Mouse (Mus musculus): Measurements from ENCODE around the gene Brpf1. TPM values are rescaled to one million over a fixed set of nuclear protein-coding genes. Genes with fewer than 3 reads are reported as not detected.

Brpf1 gene
- polyA plus RNA-seq, 1 experiment from 2014 or later = 6.5 TPM

GRCm38 (mm10) chr6:113342297-113342696 lies 35.4 kb downstream of the Brpf1 start:
- Histone ChIP-seq H3K9me3 (ENCODE audit: control insufficient read depth, low read length) (no peaks in the 10 kb centered on the region), H3K4me1 (replicated peaks; ENCODE audit: control insufficient read depth, insufficient read depth) (peaks cover 5% of the 10 kb centered on the region; the same call in 1 of the 2 replicates), H3K4me2 (replicated peaks; ENCODE audit: low read depth) (peak overlapping the region; percentile 84), H3K27me3 (ENCODE audit: control insufficient read depth, insufficient read depth, low read length) (no peaks in the 10 kb centered on the region), H3K4me3 (ENCODE audit: low read depth, low read length) (no peak overlapping the region), H3K9ac (ENCODE audit: low read length) (no peak overlapping the region), H3K36me3 (ENCODE audit: control insufficient read depth, insufficient read depth, low read length) (0 out of 2 replicates have a peak, but pooled peaks cover 3% of the 10 kb centered on the region), H3K27ac (replicated peaks) (no peak overlapping the region)
- ATAC-seq (ENCODE audit: low FRiP score, low TSS enrichment) (no peak), DNase-seq (ENCODE audit: low spot score) (no peak)
- no peak for TF ChIP-seq CTCF (IDR thresholded peaks at IDR 0.05; ENCODE audit: low read depth)
- 27% methylated on average over 6 of the region's 7 CpGs for WGBS

- H3K4me3 ChIP-seq (ENCODE audit: low read depth, low read length) = peak within 1 kb of the TSS; percentile 66
- DNase-seq (ENCODE audit: low spot score) = peak; percentile 84
- 9% methylated on average over 32 of the region's 32 CpGs for WGBS
- peak within 1 kb of the TSS; percentile 84 for H3K4me2 ChIP-seq (replicated peaks; ENCODE audit: low read depth)
- H3K27me3 ChIP-seq (ENCODE audit: control insufficient read depth, insufficient read depth, low read length) = no peaks in the 10 kb centered on the region
- TF ChIP-seq EP300 (optimal IDR thresholded peaks at IDR 0.05) (no peak), CTCF (IDR thresholded peaks at IDR 0.05; ENCODE audit: low read depth) (0 out of 2 replicates have a peak, but pooled peaks have one; percentile 4)
- H3K36me3 ChIP-seq (ENCODE audit: control insufficient read depth, insufficient read depth, low read length) = no peaks in the 10 kb centered on the region
- H3K9ac ChIP-seq (ENCODE audit: low read length) = peak within 1 kb of the TSS; percentile 83
- ATAC-seq (ENCODE audit: low FRiP score, low TSS enrichment) = peak; percentile 84
- H3K4me1 ChIP-seq (replicated peaks; ENCODE audit: control insufficient read depth, insufficient read depth) = peaks cover 5% of the 10 kb centered on the region; the same call in 1 of the 2 replicates
- H3K27ac ChIP-seq (replicated peaks) = peak within 1 kb of the TSS; percentile 59; the same call in 1 of the 2 replicates
- H3K9me3 ChIP-seq (ENCODE audit: control insufficient read depth, low read length) = no peaks in the 10 kb centered on the region
These were observed 36.5 kb downstream of the Brpf1 start, which contains the start of gene Camk1 for GRCm38 (mm10) chr6:113343177-113344092. Camk1 (minus strand) TSS chr6:113343984.

- Histone ChIP-seq H3K4me2 (replicated peaks; ENCODE audit: low read depth) (peak overlapping the region; percentile 84; the same call in 1 of the 2 replicates), H3K27me3 (ENCODE audit: control insufficient read depth, insufficient read depth, low read length) (no peaks in the 10 kb centered on the region), H3K36me3 (ENCODE audit: control insufficient read depth, insufficient read depth, low read length) (no peaks in the 10 kb centered on the region), H3K4me3 (ENCODE audit: low read depth, low read length) (no peak overlapping the region), H3K27ac (replicated peaks) (peak overlapping the region; percentile 59; the same call in 1 of the 2 replicates), H3K4me1 (replicated peaks; ENCODE audit: control insufficient read depth, insufficient read depth) (peaks cover 5% of the 10 kb centered on the region; the same call in 1 of the 2 replicates), H3K9ac (ENCODE audit: low read length) (peak overlapping the region; percentile 83), H3K9me3 (ENCODE audit: control insufficient read depth, low read length) (no peaks in the 10 kb centered on the region)
- DNase-seq (ENCODE audit: low spot score) = peak; percentile 58
- peak; percentile 18; the same call in 1 of the 2 replicates for ATAC-seq (ENCODE audit: low FRiP score, low TSS enrichment)
- 7% methylated on average over 2 of the region's 2 CpGs for WGBS
- TF ChIP-seq CTCF (IDR thresholded peaks at IDR 0.05; ENCODE audit: low read depth) (no peak), EP300 (optimal IDR thresholded peaks at IDR 0.05) (no peak)
These were observed 37.4 kb downstream of the Brpf1 start for GRCm38 (mm10) chr6:113344321-113344720.

- WGBS = 58% methylated on average over 4 of the region's 4 CpGs
- Histone ChIP-seq H3K9ac (ENCODE audit: low read length) (no peak overlapping the region), H3K4me3 (ENCODE audit: low read depth, low read length) (no peak overlapping the region)
These were observed 40.0 kb downstream of the Brpf1 start for GRCm38 (mm10) chr6:113346897-113347296.

GRCm38 (mm10) chr6:113350538-113350937 lies 43.6 kb downstream of the Brpf1 start:
- Histone ChIP-seq H3K9ac (ENCODE audit: low read length) (no peak overlapping the region), H3K9me3 (ENCODE audit: control insufficient read depth, low read length) (no peaks in the 10 kb centered on the region), H3K4me1 (replicated peaks; ENCODE audit: control insufficient read depth, insufficient read depth) (no peaks in the 10 kb centered on the region), H3K27ac (replicated peaks) (no peak overlapping the region), H3K36me3 (ENCODE audit: control insufficient read depth, insufficient read depth, low read length) (no peaks in the 10 kb centered on the region), H3K4me2 (replicated peaks; ENCODE audit: low read depth) (no peak overlapping the region), H3K27me3 (ENCODE audit: control insufficient read depth, insufficient read depth, low read length) (no peaks in the 10 kb centered on the region), H3K4me3 (ENCODE audit: low read depth, low read length) (no peak overlapping the region)
- no peak for TF ChIP-seq EP300 (optimal IDR thresholded peaks at IDR 0.05)
- TF ChIP-seq CTCF (IDR thresholded peaks at IDR 0.05; ENCODE audit: low read depth) = no peak
- DNase-seq (ENCODE audit: low spot score) (no peak), ATAC-seq (ENCODE audit: low FRiP score, low TSS enrichment) (no peak)

More at GRCm38 (mm10) chr6:113346897-113347296, 40.0 kb downstream of the Brpf1 start:
- no peak overlapping the region for H3K27ac ChIP-seq (replicated peaks)
- no peaks in the 10 kb centered on the region for H3K36me3 ChIP-seq (ENCODE audit: control insufficient read depth, insufficient read depth, low read length)
- ATAC-seq (ENCODE audit: low FRiP score, low TSS enrichment) = no peak
- H3K9me3 ChIP-seq (ENCODE audit: control insufficient read depth, low read length) = no peaks in the 10 kb centered on the region
- H3K4me1 ChIP-seq (replicated peaks; ENCODE audit: control insufficient read depth, insufficient read depth) = peaks cover 3% of the 10 kb centered on the region; the same call in 1 of the 2 replicates
- no peak for DNase-seq (ENCODE audit: low spot score)
- no peaks in the 10 kb centered on the region for H3K27me3 ChIP-seq (ENCODE audit: control insufficient read depth, insufficient read depth, low read length)
- no peak overlapping the region for H3K4me2 ChIP-seq (replicated peaks; ENCODE audit: low read depth)
- TF ChIP-seq CTCF (IDR thresholded peaks at IDR 0.05; ENCODE audit: low read depth) = no peak

- Histone ChIP-seq H3K4me3 (ENCODE audit: low read depth, low read length) (no peak overlapping the region), H3K9me3 (ENCODE audit: control insufficient read depth, low read length) (no peaks in the 10 kb centered on the region), H3K9ac (ENCODE audit: low read length) (no peak overlapping the region), H3K36me3 (ENCODE audit: control insufficient read depth, insufficient read depth, low read length) (no peaks in the 10 kb centered on the region), H3K27me3 (ENCODE audit: control insufficient read depth, insufficient read depth, low read length) (no peaks in the 10 kb centered on the region), H3K27ac (replicated peaks) (no peak overlapping the region), H3K4me2 (replicated peaks; ENCODE audit: low read depth) (no peak overlapping the region), H3K4me1 (replicated peaks; ENCODE audit: control insufficient read depth, insufficient read depth) (no peaks in the 10 kb centered on the region)
- DNase-seq (ENCODE audit: low spot score) (no peak), ATAC-seq (ENCODE audit: low FRiP score, low TSS enrichment) (no peak)
- WGBS = 73% methylated on average over 1 of the region's 1 CpGs
- TF ChIP-seq CTCF (IDR thresholded peaks at IDR 0.05; ENCODE audit: low read depth) = no peak
- no peak for TF ChIP-seq EP300 (optimal IDR thresholded peaks at IDR 0.05)
These were observed 44.2 kb downstream of the Brpf1 start for GRCm38 (mm10) chr6:113351161-113351560.
